Mouse (Mus musculus) heart, postnatal 0 days (tissue): ENCODE measurements at regions not wholly inside any gene's neighbourhood (a gene's known extent, or its start where the extent isn't known, plus 50 kb on each side); places are given as distances from the start of the nearest gene placed in this dataset.

Experiments
- CTCF ChIP-seq: IDR thresholded peaks from 2 replicates; pipeline ENCODE4 v1.5.1; 2016; ENCODE audit warnings: antibody characterized with exemption, control low read depth, low read depth
- EP300 ChIP-seq: IDR thresholded peaks from 2 replicates; pipeline ENCODE4 v1.6.1; 2016; ENCODE audit warnings: antibody characterized with exemption, low read depth

GRCm38 (mm10) chr11:113122964-113123363 is 340.9 kb downstream of the Sox9 start:
- TF ChIP-seq CTCF (no peak), EP300 (no peak)
